Mouse (Mus musculus): Measurements from ENCODE around the gene Trio. TPM values are rescaled to one million over a fixed set of nuclear protein-coding genes. Genes with fewer than 3 reads are reported as not detected.

The Trio gene
- polyA plus RNA-seq, 1 experiment from 2014 or later = 28.9 TPM

DNA sequence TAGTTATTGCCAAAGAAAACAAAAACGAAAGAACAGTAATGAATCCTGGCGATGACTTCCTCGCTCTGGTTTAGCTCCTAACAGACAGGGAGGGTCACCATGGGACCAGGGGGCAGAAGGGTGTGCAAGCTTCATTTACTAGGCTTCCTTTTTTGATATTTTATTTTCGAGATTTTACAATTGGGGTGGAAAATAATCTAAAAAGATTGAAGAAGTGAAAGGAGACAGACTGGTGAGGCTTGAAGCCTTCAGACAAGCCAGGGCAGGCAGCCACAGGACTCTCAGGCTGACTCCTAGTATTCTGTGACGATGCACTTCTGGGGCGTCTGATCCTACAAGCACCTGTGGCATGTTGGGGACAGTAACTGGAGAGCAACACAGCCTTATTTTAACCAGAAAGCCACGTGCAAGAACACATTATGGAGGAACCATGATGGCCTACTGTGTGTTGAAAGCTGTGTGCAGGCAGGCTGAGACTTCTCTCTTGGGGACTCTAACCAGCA is 253.5 kb downstream of the Trio start:
- ATAC-seq (ENCODE audit: insufficient read depth) (no peak), DNase-seq (no peak)
- H3K4me3 ChIP-seq (ENCODE audit: low read depth, low read length) = no peak overlapping the region
- no peak for TF ChIP-seq CTCF (IDR thresholded peaks at IDR 0.05; ENCODE audit: low read depth)
- H3K9me3 ChIP-seq (ENCODE audit: low read depth, low read length) = no peaks in the 10 kb centered on the region
- H3K27me3 ChIP-seq (ENCODE audit: insufficient read depth, low read length) = no peaks in the 10 kb centered on the region
- H3K9ac ChIP-seq = no peak overlapping the region
- H3K4me1 ChIP-seq (ENCODE audit: insufficient read depth) = peaks cover 3% of the 10 kb centered on the region; the same call in 1 of the 2 replicates
- peak overlapping the region; percentile 5; the same call in 1 of the 2 replicates for H3K27ac ChIP-seq (ENCODE audit: low read depth)
- 68% methylated on average over 7 of the region's 7 CpGs for WGBS
- H3K4me2 ChIP-seq = no peak overlapping the region
- peaks cover 65% of the 10 kb centered on the region for H3K36me3 ChIP-seq (ENCODE audit: insufficient read depth)

DNA sequence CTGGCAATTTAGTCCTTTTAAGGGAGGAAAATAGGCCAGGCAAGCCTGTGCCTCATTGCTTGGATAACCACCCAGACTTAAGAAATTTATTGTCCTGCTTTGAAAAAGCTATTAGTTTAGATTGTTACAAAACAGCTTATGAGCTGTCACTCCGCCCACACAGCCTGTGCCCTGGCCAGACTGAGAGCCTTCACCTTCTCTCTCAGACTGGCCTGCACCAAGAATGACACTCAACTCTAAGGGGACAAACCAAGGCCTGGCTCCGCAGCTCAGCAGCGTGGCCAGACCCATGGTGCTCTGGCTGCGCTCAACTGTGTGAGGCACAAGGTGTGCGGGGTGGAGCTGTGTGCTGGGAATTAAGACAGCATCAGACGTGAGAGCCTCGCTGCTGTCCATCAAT is 254.1 kb downstream of the Trio start:
- TF ChIP-seq CTCF (IDR thresholded peaks at IDR 0.05; ENCODE audit: low read depth) = no peak
- Histone ChIP-seq H3K27ac (ENCODE audit: low read depth) (peak overlapping the region; percentile 5; the same call in 1 of the 2 replicates), H3K4me3 (ENCODE audit: low read depth, low read length) (no peak overlapping the region), H3K4me1 (ENCODE audit: insufficient read depth) (no peaks in the 10 kb centered on the region), H3K27me3 (ENCODE audit: insufficient read depth, low read length) (no peaks in the 10 kb centered on the region), H3K9ac (no peak overlapping the region), H3K9me3 (ENCODE audit: low read depth, low read length) (no peaks in the 10 kb centered on the region), H3K36me3 (ENCODE audit: insufficient read depth) (peaks cover 68% of the 10 kb centered on the region), H3K4me2 (no peak overlapping the region)
- no peak for ATAC-seq (ENCODE audit: insufficient read depth)
- no peak for DNase-seq
- WGBS = 68% methylated on average over 7 of the region's 7 CpGs

DNA sequence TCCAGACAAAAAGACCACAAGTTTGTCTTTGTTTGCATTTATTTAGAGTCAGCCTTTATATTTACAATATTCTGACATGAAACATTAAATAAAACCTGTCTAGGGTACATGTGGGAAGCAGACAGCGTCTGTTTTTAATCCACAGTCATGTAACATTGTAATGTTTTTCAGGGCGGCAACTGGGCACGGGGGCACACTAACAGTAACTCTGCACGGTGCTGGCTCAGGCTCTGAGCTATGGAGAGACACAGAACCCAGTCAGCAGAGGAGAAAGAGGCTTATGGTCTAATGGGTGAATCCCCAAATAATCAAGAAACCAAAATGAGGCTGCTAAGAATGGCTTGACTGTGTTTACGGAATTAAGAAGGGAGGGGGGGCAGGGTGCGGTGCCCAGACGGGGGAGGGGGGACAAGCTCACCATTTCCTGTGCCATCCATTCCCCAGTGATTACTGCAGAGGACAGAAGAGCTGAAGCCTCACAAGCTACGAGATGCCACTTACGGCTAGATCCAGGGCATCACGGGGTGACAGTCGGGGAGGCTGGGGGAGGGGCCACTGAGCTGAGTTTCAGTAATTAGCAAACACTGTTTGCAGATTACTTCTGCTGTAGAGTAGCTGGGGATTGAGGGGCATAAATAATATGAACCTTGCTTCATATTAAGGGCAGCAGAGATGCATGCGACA is 255.0 kb downstream of the Trio start:
- Histone ChIP-seq H3K9me3 (ENCODE audit: low read depth, low read length) (no peaks in the 10 kb centered on the region), H3K36me3 (ENCODE audit: insufficient read depth) (peaks cover 77% of the 10 kb centered on the region), H3K4me3 (ENCODE audit: low read depth, low read length) (no peak overlapping the region), H3K9ac (no peak overlapping the region), H3K27ac (ENCODE audit: low read depth) (0 out of 2 replicates have a peak overlapping the region, but pooled peaks have one; percentile 12), H3K4me2 (no peak overlapping the region), H3K27me3 (ENCODE audit: insufficient read depth, low read length) (no peaks in the 10 kb centered on the region), H3K4me1 (ENCODE audit: insufficient read depth) (no peaks in the 10 kb centered on the region)
- DNase-seq = no peak
- no peak for TF ChIP-seq CTCF (IDR thresholded peaks at IDR 0.05; ENCODE audit: low read depth)
- 54% methylated on average over 12 of the region's 12 CpGs for WGBS
- ATAC-seq (ENCODE audit: insufficient read depth) = peak; percentile 35; the same call in 1 of the 2 replicates

DNA sequence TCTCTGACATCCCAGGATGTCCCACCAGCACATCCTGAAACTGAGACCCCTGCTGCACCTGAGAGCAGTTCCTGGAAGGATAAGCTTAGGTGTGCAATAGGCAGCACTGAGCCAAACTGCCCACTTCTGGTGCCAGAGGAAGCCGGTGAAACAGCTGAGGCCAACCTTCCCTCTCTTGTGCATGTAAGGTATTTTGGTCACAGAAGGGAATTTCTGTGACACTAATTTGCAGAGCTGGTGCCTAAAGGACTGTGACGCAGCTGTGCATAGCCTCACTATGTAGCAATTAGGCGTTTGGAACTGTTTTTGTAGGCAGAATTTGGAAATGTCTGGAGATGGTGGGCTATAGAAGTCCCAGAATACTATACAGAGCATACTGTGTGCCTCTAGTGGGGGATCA is 264.2 kb downstream of the Trio start:
- H3K4me3 ChIP-seq (ENCODE audit: low read depth, low read length) = no peak overlapping the region
- DNase-seq = no peak
- no peak for TF ChIP-seq CTCF (IDR thresholded peaks at IDR 0.05; ENCODE audit: low read depth)
- no peak for ATAC-seq (ENCODE audit: insufficient read depth)
- no peak overlapping the region for H3K9ac ChIP-seq
- H3K4me1 ChIP-seq (ENCODE audit: insufficient read depth) = no peaks in the 10 kb centered on the region
- H3K27ac ChIP-seq (ENCODE audit: low read depth) = no peak overlapping the region; the same call in 1 of the 2 replicates
- no peaks in the 10 kb centered on the region for H3K9me3 ChIP-seq (ENCODE audit: low read depth, low read length)
- H3K36me3 ChIP-seq (ENCODE audit: insufficient read depth) = peaks cover 75% of the 10 kb centered on the region
- H3K27me3 ChIP-seq (ENCODE audit: insufficient read depth, low read length) = no peaks in the 10 kb centered on the region
- no peak overlapping the region for H3K4me2 ChIP-seq
- 82% methylated on average over 3 of the region's 3 CpGs for WGBS

DNA sequence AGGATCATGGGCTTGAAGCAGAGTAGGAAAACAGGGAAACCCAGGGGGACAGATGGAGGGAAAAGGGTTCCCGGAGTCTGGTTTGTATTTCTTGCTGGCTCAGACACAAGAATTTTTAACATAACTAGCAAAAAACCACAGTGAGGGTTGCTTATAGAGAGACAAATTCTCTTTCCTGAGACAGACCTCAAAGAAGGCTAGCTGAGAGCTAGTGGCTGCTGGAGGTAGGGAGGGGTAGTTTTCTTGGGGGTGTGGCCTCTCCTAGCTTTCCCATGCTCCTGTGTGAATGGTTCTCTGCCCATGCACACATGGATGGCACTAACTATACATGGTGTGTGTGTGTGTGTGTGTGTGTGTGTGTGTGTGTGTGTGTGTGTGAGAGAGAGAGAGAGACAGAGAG is 265.0 kb downstream of the Trio start:
- no peak overlapping the region for H3K9ac ChIP-seq
- no peaks in the 10 kb centered on the region for H3K27me3 ChIP-seq (ENCODE audit: insufficient read depth, low read length)
- DNase-seq (peak; percentile 38), ATAC-seq (ENCODE audit: insufficient read depth) (peak; percentile 29; the same call in 1 of the 2 replicates)
- H3K36me3 ChIP-seq (ENCODE audit: insufficient read depth) = peaks cover 75% of the 10 kb centered on the region
- no peak overlapping the region for H3K4me2 ChIP-seq
- no peak overlapping the region for H3K4me3 ChIP-seq (ENCODE audit: low read depth, low read length)
- no peak overlapping the region for H3K27ac ChIP-seq (ENCODE audit: low read depth)
- no peaks in the 10 kb centered on the region for H3K4me1 ChIP-seq (ENCODE audit: insufficient read depth)
- no peaks in the 10 kb centered on the region for H3K9me3 ChIP-seq (ENCODE audit: low read depth, low read length)
- WGBS = 41% methylated on average over 1 of the region's 1 CpGs
- TF ChIP-seq CTCF (IDR thresholded peaks at IDR 0.05; ENCODE audit: low read depth) = no peak

DNA sequence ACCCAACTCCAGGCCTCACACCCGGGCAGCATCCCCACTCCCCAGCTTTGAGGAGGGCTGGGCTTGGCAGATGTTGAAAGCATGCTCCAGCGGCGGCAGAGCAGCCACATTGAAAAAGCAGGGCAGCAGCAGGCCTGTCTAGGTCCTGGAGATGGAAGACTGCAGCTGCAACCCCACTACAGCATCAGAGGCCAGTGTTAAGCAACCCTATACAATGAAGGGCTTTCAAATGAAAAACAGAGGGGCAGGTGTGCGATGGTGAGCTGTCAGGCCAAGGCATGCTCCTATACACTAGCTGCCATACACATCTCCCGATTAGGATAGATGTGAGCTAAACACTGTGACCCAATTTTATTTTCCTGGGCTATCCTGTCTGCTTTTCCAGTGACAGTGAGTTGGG is 265.8 kb downstream of the Trio start:
- ATAC-seq (ENCODE audit: insufficient read depth) (peak; percentile 64), DNase-seq (no peak)
- no peak overlapping the region for H3K4me2 ChIP-seq
- no peaks in the 10 kb centered on the region for H3K9me3 ChIP-seq (ENCODE audit: low read depth, low read length)
- no peak overlapping the region for H3K4me3 ChIP-seq (ENCODE audit: low read depth, low read length)
- peak overlapping the region; percentile 36; the same call in 1 of the 2 replicates for H3K27ac ChIP-seq (ENCODE audit: low read depth)
- no peak for TF ChIP-seq CTCF (IDR thresholded peaks at IDR 0.05; ENCODE audit: low read depth)
- H3K4me1 ChIP-seq (ENCODE audit: insufficient read depth) = no peaks in the 10 kb centered on the region
- no peak overlapping the region for H3K9ac ChIP-seq
- WGBS = 65% methylated on average over 5 of the region's 5 CpGs
- H3K27me3 ChIP-seq (ENCODE audit: insufficient read depth, low read length) = no peaks in the 10 kb centered on the region
- peaks cover 78% of the 10 kb centered on the region for H3K36me3 ChIP-seq (ENCODE audit: insufficient read depth)

DNA sequence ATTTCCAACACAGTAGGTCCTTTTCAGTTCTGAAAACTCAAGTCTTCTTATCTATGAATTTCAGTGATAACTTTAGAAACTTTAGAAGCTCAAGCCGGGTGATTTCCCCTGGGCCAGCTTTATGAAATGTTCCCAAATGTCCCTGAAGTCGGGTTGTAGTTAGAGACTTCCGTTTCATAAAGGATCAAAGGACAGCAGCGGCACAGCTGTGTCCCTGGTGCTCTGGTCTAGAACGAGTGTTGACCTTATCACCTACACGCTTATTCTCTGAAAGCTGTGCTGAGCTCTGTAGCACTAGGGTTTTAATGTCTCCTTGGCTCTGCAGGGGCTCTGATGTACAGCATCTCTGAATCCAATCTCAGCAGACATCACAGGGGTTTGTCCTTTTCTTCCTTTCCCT is 267.0 kb downstream of the Trio start:
- H3K4me2 ChIP-seq = no peak overlapping the region
- no peak overlapping the region for H3K9ac ChIP-seq
- 40% methylated on average over 6 of the region's 6 CpGs for WGBS
- ATAC-seq (ENCODE audit: insufficient read depth) (no peak), DNase-seq (peak; percentile 43)
- H3K4me3 ChIP-seq (ENCODE audit: low read depth, low read length) = no peak overlapping the region
- H3K27me3 ChIP-seq (ENCODE audit: insufficient read depth, low read length) = no peaks in the 10 kb centered on the region
- H3K27ac ChIP-seq (ENCODE audit: low read depth) = no peak overlapping the region
- TF ChIP-seq CTCF (IDR thresholded peaks at IDR 0.05; ENCODE audit: low read depth) = no peak
- H3K4me1 ChIP-seq (ENCODE audit: insufficient read depth) = no peaks in the 10 kb centered on the region
- H3K9me3 ChIP-seq (ENCODE audit: low read depth, low read length) = no peaks in the 10 kb centered on the region
- H3K36me3 ChIP-seq (ENCODE audit: insufficient read depth) = peaks cover 78% of the 10 kb centered on the region
